Mouse (Mus musculus) MEL (cell line): Measurements from ENCODE around the gene H2-T22. TPM values are rescaled to one million over a fixed set of nuclear protein-coding genes. Genes with fewer than 3 reads are reported as not detected.

Experiments used
- DNase-seq: peaks from one replicate; pipeline ENCODE4 v3.0.0; 2011; ENCODE audit warnings: low read depth, low spot score
- H3K27ac ChIP-seq: 2 replicates; pipeline ENCODE4 v1.5.1; 2012; ENCODE audit warnings: low read depth, mild to moderate bottlenecking, control low read depth, low read length, moderate library complexity; ENCODE audit not compliant: control insufficient read depth
- H3K27me3 ChIP-seq, 2 experiments: fragments of 150-350 bp in 1 of 2; sonication (generic) in 1 of 2; 2 replicates each; pipeline ENCODE4 v1.6.1; 2012; ENCODE audit warnings: low read length in 2 of 2, mild to moderate bottlenecking in 2 of 2, improper control_type of control experiment in 1 of 2, moderate library complexity in 1 of 2; ENCODE audit not compliant: insufficient read depth in 2 of 2, control insufficient read depth in 1 of 2
- H3K36me3 ChIP-seq, 2 experiments: 2 replicates each; pipeline ENCODE4 v1.6.1; 2012 to 2014; ENCODE audit warnings: low read length in 2 of 2, improper control_type of control experiment in 1 of 2, inconsistent platforms in 1 of 2, mild to moderate bottlenecking in 1 of 2; ENCODE audit not compliant: insufficient read depth in 2 of 2, control insufficient read depth in 1 of 2
- H3K4me1 ChIP-seq, 2 experiments: fragments of 150-350 bp in 1 of 2; sonication (generic) in 1 of 2; 2 replicates each; pipeline ENCODE4 v1.6.1; 2012; ENCODE audit warnings: low read length in 2 of 2, improper control_type of control experiment in 1 of 2, mild to moderate bottlenecking in 1 of 2; ENCODE audit not compliant: insufficient read depth in 2 of 2, control insufficient read depth in 1 of 2
- H3K4me3 ChIP-seq, 2 experiments: fragments of 150-350 bp in 1 of 2; sonication (generic) in 1 of 2; 2 replicates each; pipeline ENCODE4 v1.5.1; 2012; ENCODE audit warnings: low read depth in 2 of 2, low read length in 2 of 2, mild to moderate bottlenecking in 2 of 2, moderate library complexity in 2 of 2, control low read depth in 1 of 2, improper control_type of control experiment in 1 of 2; ENCODE audit not compliant: control insufficient read depth in 1 of 2, insufficient read depth in 1 of 2
- H3K79me2 ChIP-seq: 2 replicates; pipeline ENCODE4 v1.6.1; 2012; ENCODE audit warnings: mild to moderate bottlenecking, low read length, moderate library complexity; ENCODE audit not compliant: control insufficient read depth, poor library complexity, insufficient read depth
- H3K9ac ChIP-seq: 2 replicates; pipeline ENCODE4 v1.6.1; 2012; ENCODE audit warnings: low read depth, mild to moderate bottlenecking, control low read depth, low read length, moderate library complexity; ENCODE audit not compliant: control insufficient read depth, poor library complexity, severe bottlenecking
- H3K9me3 ChIP-seq: fragments of 150-350 bp; sonication (generic); replicated peaks from 2 replicates; pipeline ENCODE4 v1.6.1; 2012; ENCODE audit warnings: mild to moderate bottlenecking, low read length, improper control_type of control experiment, moderate library complexity; ENCODE audit not compliant: insufficient read depth
- BHLHE40 ChIP-seq: IDR thresholded peaks from 2 replicates; pipeline ENCODE4 v1.6.1; 2012; ENCODE audit warnings: low read depth, mild to moderate bottlenecking, inconsistent platforms, low read length, improper control_type of control experiment, borderline replicate concordance
- CHD1 ChIP-seq: IDR thresholded peaks from 2 replicates; pipeline ENCODE4 v1.6.1; 2012; ENCODE audit warnings: low read depth, mild to moderate bottlenecking, inconsistent platforms, low read length, improper control_type of control experiment
- CTCF ChIP-seq, 3 experiments: IDR thresholded peaks in 2 of 3; conservative IDR thresholded peaks in 1 of 3; 2 replicates each; pipeline ENCODE4 v1.5.1; 2011 to 2012; ENCODE audit warnings: low read length in 3 of 3, low read depth in 2 of 3, mild to moderate bottlenecking in 2 of 3, improper control_type of control experiment in 1 of 3, inconsistent platforms in 1 of 3, mixed read lengths in 1 of 3, moderate library complexity in 1 of 3; ENCODE audit not compliant: control insufficient read depth in 1 of 3, insufficient read depth in 1 of 3, poor library complexity in 1 of 3, severe bottlenecking in 1 of 3
- E2F4 ChIP-seq: IDR thresholded peaks from 2 replicates; pipeline ENCODE4 v1.6.1; 2011; ENCODE audit warnings: low read depth, low read length, improper control_type of control experiment, borderline replicate concordance
- ELF1 ChIP-seq: IDR thresholded peaks from 2 replicates; pipeline ENCODE4 v1.6.1; 2014; ENCODE audit warnings: low read depth, mild to moderate bottlenecking, inconsistent platforms, low read length, improper control_type of control experiment, moderate library complexity
- EP300 ChIP-seq, 2 experiments: IDR thresholded peaks; 2 replicates each; pipeline ENCODE4 v1.6.1; 2011; ENCODE audit warnings: improper control_type of control experiment in 2 of 2, low read length in 2 of 2, low read depth in 1 of 2, mild to moderate bottlenecking in 1 of 2
- GABPA ChIP-seq: IDR thresholded peaks from 2 replicates; pipeline ENCODE4 v1.6.1; 2012; ENCODE audit warnings: low read depth, mild to moderate bottlenecking, inconsistent platforms, low read length, improper control_type of control experiment, moderate library complexity
- HCFC1 ChIP-seq: IDR thresholded peaks from 2 replicates; pipeline ENCODE4 v1.6.1; 2012; ENCODE audit warnings: low read depth, mild to moderate bottlenecking, inconsistent platforms, low read length, improper control_type of control experiment, moderate library complexity
- JUND ChIP-seq: IDR thresholded peaks from 2 replicates; pipeline ENCODE4 v1.6.1; 2011; ENCODE audit warnings: low read depth, mild to moderate bottlenecking, improper control_type of control experiment, low read length
- KAT2A ChIP-seq: conservative IDR thresholded peaks from 2 replicates; pipeline ENCODE4 v1.6.1; 2012; ENCODE audit warnings: low read depth, low read length, improper control_type of control experiment, inconsistent platforms
- MAFK ChIP-seq: IDR thresholded peaks from 2 replicates; pipeline ENCODE4 v1.6.1; 2011; ENCODE audit warnings: low read depth, mild to moderate bottlenecking, low read length, improper control_type of control experiment, borderline replicate concordance
- MAX ChIP-seq: IDR thresholded peaks from 2 replicates; pipeline ENCODE4 v1.6.1; 2011; ENCODE audit warnings: low read length, improper control_type of control experiment
- MAZ ChIP-seq: IDR thresholded peaks from 2 replicates; pipeline ENCODE4 v1.6.1; 2012; ENCODE audit warnings: low read depth, mild to moderate bottlenecking, inconsistent platforms, low read length, improper control_type of control experiment
- MEF2A ChIP-seq: IDR thresholded peaks from 2 replicates; pipeline ENCODE4 v1.6.1; 2014; ENCODE audit warnings: low read depth, mild to moderate bottlenecking, inconsistent platforms, low read length, improper control_type of control experiment; ENCODE audit not compliant: poor library complexity, insufficient replicate concordance, severe bottlenecking; ENCODE audit errors: extremely low read depth
- MXI1 ChIP-seq: IDR thresholded peaks from 2 replicates; pipeline ENCODE4 v1.6.1; 2011; ENCODE audit warnings: mild to moderate bottlenecking, low read depth, low read length, improper control_type of control experiment
- MYB ChIP-seq: IDR thresholded peaks from 2 replicates; pipeline ENCODE4 v1.6.1; 2011; ENCODE audit warnings: mild to moderate bottlenecking, low read depth, low read length, improper control_type of control experiment
- MYC ChIP-seq: IDR thresholded peaks from 2 replicates; pipeline ENCODE4 v1.6.1; 2011; ENCODE audit warnings: low read depth, mild to moderate bottlenecking, low read length, improper control_type of control experiment, moderate library complexity
- NELFE ChIP-seq: IDR thresholded peaks from 2 replicates; pipeline ENCODE4 v1.6.1; 2011; ENCODE audit warnings: low read depth, low read length, improper control_type of control experiment
- POLR2A ChIP-seq, 2 experiments: IDR thresholded peaks; 2 replicates each; pipeline ENCODE4 v1.6.1; 2011 to 2012; ENCODE audit warnings: low read length in 2 of 2, mild to moderate bottlenecking in 2 of 2, control low read depth in 1 of 2, improper control_type of control experiment in 1 of 2, low read depth in 1 of 2, moderate library complexity in 1 of 2; ENCODE audit not compliant: control insufficient read depth in 1 of 2, insufficient read depth in 1 of 2, poor library complexity in 1 of 2
- POLR2AphosphoS2 ChIP-seq: IDR thresholded peaks from 2 replicates; pipeline ENCODE4 v1.6.1; 2011; ENCODE audit warnings: low read length, improper control_type of control experiment
- POLR2AphosphoS5 ChIP-seq: IDR thresholded peaks from 2 replicates; pipeline ENCODE4 v1.6.1; 2012; ENCODE audit warnings: low read depth, borderline replicate concordance, mild to moderate bottlenecking, inconsistent platforms, low read length, moderate library complexity, mixed read lengths
- RAD21 ChIP-seq: IDR thresholded peaks from 2 replicates; pipeline ENCODE4 v1.6.1; 2011; ENCODE audit warnings: mild to moderate bottlenecking, low read depth, low read length, improper control_type of control experiment
- RCOR1 ChIP-seq: IDR thresholded peaks from 2 replicates; pipeline ENCODE4 v1.6.1; 2012; ENCODE audit warnings: low read depth, mild to moderate bottlenecking, inconsistent platforms, low read length, improper control_type of control experiment
- SIN3A ChIP-seq: IDR thresholded peaks from 2 replicates; pipeline ENCODE4 v1.6.1; 2012; ENCODE audit warnings: low read length, improper control_type of control experiment, inconsistent platforms
- SMC3 ChIP-seq: IDR thresholded peaks from 2 replicates; pipeline ENCODE4 v1.6.1; 2011; ENCODE audit warnings: low read depth, low read length, improper control_type of control experiment
- TAL1 ChIP-seq: IDR thresholded peaks from 2 replicates; pipeline ENCODE4 v1.6.1; 2012; ENCODE audit warnings: mild to moderate bottlenecking, inconsistent platforms, low read length, moderate library complexity, mixed read lengths
- TBP ChIP-seq: IDR thresholded peaks from 2 replicates; pipeline ENCODE4 v1.8.0; 2011; ENCODE audit warnings: low read depth, low read length, improper control_type of control experiment
- UBTF ChIP-seq: IDR thresholded peaks from 2 replicates; pipeline ENCODE4 v1.6.1; 2012; ENCODE audit warnings: low read depth, mild to moderate bottlenecking, inconsistent platforms, low read length, improper control_type of control experiment, moderate library complexity, borderline replicate concordance; ENCODE audit not compliant: insufficient read depth
- USF1 ChIP-seq: IDR thresholded peaks from 2 replicates; pipeline ENCODE4 v1.6.1; 2014; ENCODE audit warnings: low read depth, mild to moderate bottlenecking, inconsistent platforms, low read length, improper control_type of control experiment, moderate library complexity
- USF2 ChIP-seq, 2 experiments: IDR thresholded peaks; 2 replicates each; pipeline ENCODE4 v1.6.1; 2011 to 2012; ENCODE audit warnings: improper control_type of control experiment in 2 of 2, low read length in 2 of 2, borderline replicate concordance in 1 of 2, inconsistent platforms in 1 of 2, low read depth in 1 of 2, mild to moderate bottlenecking in 1 of 2; ENCODE audit not compliant: insufficient read depth in 1 of 2
- ZC3H11A ChIP-seq: IDR thresholded peaks from 2 replicates; pipeline ENCODE4 v1.6.1; 2012; ENCODE audit warnings: low read depth, mild to moderate bottlenecking, inconsistent platforms, low read length, improper control_type of control experiment
- ZKSCAN1 ChIP-seq: IDR thresholded peaks from 2 replicates; pipeline ENCODE4 v1.6.1; 2012; ENCODE audit warnings: low read depth, mild to moderate bottlenecking, inconsistent platforms, low read length, improper control_type of control experiment, moderate library complexity
- ZMIZ1 ChIP-seq: IDR thresholded peaks from 2 replicates; pipeline ENCODE4 v1.6.1; 2012; ENCODE audit warnings: low read depth, mild to moderate bottlenecking, inconsistent platforms, low read length, improper control_type of control experiment, moderate library complexity
- polyA plus RNA-seq, 2 experiments: library from polyadenylated mRNA; stranded (reverse) in 1 of 2; unstranded in 1 of 2; fragments of >175 nt in 1 of 2; fragments of >200 nt in 1 of 2; gene quantifications; 2 replicates each; pipeline versions ENCODE4 v1.2.1 to v1.2.4; 2012; ENCODE audit warnings: low replicate concordance in 2 of 2, low read depth in 1 of 2; ENCODE audit not compliant: insufficient read length in 2 of 2, insufficient read depth in 1 of 2, missing spikeins in 1 of 2
- total RNA-seq: library from RNA; depleted of rRNA; stranded (reverse); fragments of 300-350 nt; gene quantifications from 2 replicates; pipeline ENCODE4 v1.2.3, GENCODE M21; 2012

Gene H2-T22
- total and polyA plus RNA-seq, 3 experiments = 22.5 to 45.5 TPM; not detected in 1

DNA sequence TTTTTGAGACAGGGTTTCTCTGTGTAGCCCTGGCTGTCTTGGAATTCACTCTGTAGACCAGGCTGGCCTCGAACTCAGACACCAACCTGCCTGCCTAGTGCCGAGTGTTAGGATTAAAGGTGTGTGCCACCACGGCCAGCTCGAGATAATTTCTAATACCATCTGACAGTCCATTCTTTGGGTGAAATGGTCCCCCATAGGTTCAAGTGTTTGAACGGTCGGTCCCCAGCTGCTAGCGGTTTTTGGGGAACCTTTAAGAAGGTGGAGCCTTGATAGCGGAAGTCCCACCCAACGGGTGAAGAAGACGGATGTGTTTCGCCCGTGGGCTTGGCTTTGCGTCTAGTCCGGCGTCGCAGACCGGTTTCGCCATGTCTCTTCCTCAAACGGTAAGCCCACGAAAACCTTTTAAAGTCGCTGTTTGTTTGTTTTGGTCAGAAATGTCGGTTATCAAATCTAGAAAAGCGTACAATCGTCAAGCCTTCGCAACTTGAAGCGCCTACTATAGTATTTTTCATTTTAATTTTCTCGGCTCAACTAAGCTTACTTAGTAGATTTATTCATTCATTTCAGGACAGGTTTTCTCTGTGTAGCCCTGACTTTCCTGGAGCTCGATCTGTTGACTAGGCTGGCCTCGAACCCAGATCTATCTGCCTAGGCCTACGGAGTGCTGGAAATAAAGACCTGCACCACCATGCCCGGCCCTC lies 48.2 kb downstream of the H2-T22 start (continued):
- TF ChIP-seq TBP (peak; percentile 95), CTCF (IDR thresholded peaks at IDR 0.05 in 2 of 3, conservative IDR thresholded peaks at IDR 0.05 in 1 of 3; ENCODE audit: control insufficient read depth in 1 of 3, insufficient read depth in 1 of 3, low read depth in 2 of 3, low read length in 3 of 3, poor library complexity in 1 of 3, severe bottlenecking in 1 of 3) (no peak), MEF2A (no peak)

DNA sequence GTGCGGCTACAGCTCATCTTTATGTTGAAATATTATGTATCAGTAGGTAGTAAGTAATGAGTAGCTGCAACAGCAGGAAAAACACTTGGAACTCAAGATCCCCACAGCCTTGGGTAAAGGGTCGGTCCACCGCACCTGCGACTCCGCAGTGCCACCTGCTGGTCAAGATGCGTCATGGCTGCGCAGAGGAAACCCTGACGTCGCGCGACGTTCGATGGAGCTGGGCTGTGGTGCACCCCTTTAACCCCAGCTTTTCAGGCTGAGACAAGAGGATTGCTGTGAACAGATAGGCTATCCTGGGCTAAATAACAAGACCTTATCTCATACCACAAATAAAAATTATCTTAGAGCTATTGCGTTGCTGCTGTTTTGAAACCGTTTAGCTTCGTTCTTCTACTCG lies 48.9 kb downstream of the H2-T22 start:
- H3K36me3 ChIP-seq = peaks cover 0 to 11% of the 10 kb centered on the region in 2 experiments; a peak in 2 of 4 replicates
- H3K4me1 ChIP-seq = peaks cover 3 to 5% of the 10 kb centered on the region in 2 experiments
- H3K27me3 ChIP-seq = no peaks in the 10 kb centered on the region
- H3K79me2 ChIP-seq = peaks cover 25% of the 10 kb centered on the region
- H3K9ac ChIP-seq = peak overlapping the region; percentile 57
- peak; percentile 90 for DNase-seq
- no peaks in the 10 kb centered on the region for H3K9me3 ChIP-seq
- H3K27ac ChIP-seq = peak overlapping the region; percentile 26; the same call in 1 of the 2 replicates
- peak overlapping the region; percentile 21 to 73; a peak in 3 of 4 replicates for H3K4me3 ChIP-seq
- TF ChIP-seq E2F4 = no peak
- no peak for TF ChIP-seq POLR2AphosphoS5
- TF ChIP-seq MAZ = no peak
- peak; percentile 99 for TF ChIP-seq CTCF (IDR thresholded peaks at IDR 0.05 in 2 of 3, conservative IDR thresholded peaks at IDR 0.05 in 1 of 3; ENCODE audit: control insufficient read depth in 1 of 3, insufficient read depth in 1 of 3, low read depth in 2 of 3, low read length in 3 of 3, poor library complexity in 1 of 3, severe bottlenecking in 1 of 3)
- TF ChIP-seq SMC3 = peak; percentile 90
- no peak for TF ChIP-seq TAL1
- no peak; the same call in 1 of the 2 replicates for TF ChIP-seq SIN3A
- TF ChIP-seq GABPA = no peak
- no peak for TF ChIP-seq MEF2A
- peak in 1 of 2 experiments; percentile 36; a peak in 1 of 4 replicates for TF ChIP-seq EP300 (IDR thresholded peaks at IDR 0.05; ENCODE audit: low read depth in 1 of 2, low read length in 2 of 2)
- peak; percentile 83 for TF ChIP-seq RAD21
- TF ChIP-seq MAX = no peak
- TF ChIP-seq KAT2A = no peak
- no peak for TF ChIP-seq USF2 (IDR thresholded peaks at IDR 0.05; ENCODE audit: borderline replicate concordance in 1 of 2, insufficient read depth in 1 of 2, low read depth in 1 of 2, low read length in 2 of 2)
- peak; percentile 75 for TF ChIP-seq HCFC1
- no peak for TF ChIP-seq USF1
- no peak for TF ChIP-seq RCOR1
- no peak for TF ChIP-seq TBP
- TF ChIP-seq MYB = no peak
- TF ChIP-seq ZKSCAN1 = no peak
- no peak for TF ChIP-seq NELFE
- no peak for TF ChIP-seq MAFK
- no peak for TF ChIP-seq MYC
- TF ChIP-seq CHD1 = no peak
- TF ChIP-seq BHLHE40 = 0 out of 2 replicates have a peak, but pooled peaks have one; percentile 4
- no peak for TF ChIP-seq ZMIZ1
- TF ChIP-seq ELF1 = no peak
- TF ChIP-seq ZC3H11A = peak; percentile 74
- peak; percentile 64 for TF ChIP-seq MXI1
- no peak for TF ChIP-seq POLR2A (IDR thresholded peaks at IDR 0.05; ENCODE audit: control insufficient read depth in 1 of 2, insufficient read depth in 1 of 2, low read depth in 1 of 2, low read length in 2 of 2, poor library complexity in 1 of 2)
- TF ChIP-seq UBTF = no peak
- TF ChIP-seq POLR2AphosphoS2 = no peak
- no peak for TF ChIP-seq JUND
